Mouse (Mus musculus) heart, embryonic 11.5 days (tissue): ENCODE results near the gene Epn2. TPM values are rescaled to one million over a fixed set of nuclear protein-coding genes. Genes with fewer than 3 reads are reported as not detected.

Experiments used
- ATAC-seq: fragments of 200-750 bp; cut with Nextera tagmentation; replicated peaks from 2 replicates; pipeline ENCODE4 v1.8.0; 2017; ENCODE audit warnings: moderate library complexity; ENCODE audit not compliant: insufficient number of reproducible peaks, low FRiP score, low TSS enrichment
- H3K27ac ChIP-seq: fragments of 300-500 bp; sonication (generic); 2 replicates; pipeline ENCODE4 v1.5.1; 2014; ENCODE audit warnings: mild to moderate bottlenecking, low read depth, low read length
- H3K27me3 ChIP-seq: fragments of 300-500 bp; sonication (generic); 2 replicates; pipeline ENCODE4 v1.6.1; 2014; ENCODE audit warnings: mild to moderate bottlenecking, low read length, mixed read lengths; ENCODE audit not compliant: control insufficient read depth, insufficient read depth
- H3K36me3 ChIP-seq: fragments of 300-500 bp; sonication (generic); 2 replicates; pipeline ENCODE4 v1.6.1; 2014; ENCODE audit warnings: mild to moderate bottlenecking, low read length, moderate library complexity, mixed read lengths; ENCODE audit not compliant: control insufficient read depth, insufficient read depth
- H3K4me1 ChIP-seq: fragments of 300-500 bp; sonication (generic); 2 replicates; pipeline ENCODE4 v1.6.1; 2014; ENCODE audit warnings: low read length; ENCODE audit not compliant: control insufficient read depth, insufficient read depth
- H3K4me2 ChIP-seq: fragments of 300-500 bp; sonication (generic); 2 replicates; pipeline ENCODE4 v1.6.1; 2014; ENCODE audit warnings: mild to moderate bottlenecking, moderate library complexity
- H3K4me3 ChIP-seq: fragments of 300-500 bp; sonication (generic); 2 replicates; pipeline ENCODE4 v1.5.1; 2014; ENCODE audit warnings: low read depth, low read length
- H3K9ac ChIP-seq: fragments of 300-500 bp; sonication (generic); 2 replicates; pipeline ENCODE4 v1.6.1; 2014; ENCODE audit warnings: mild to moderate bottlenecking, low read depth, low read length, moderate library complexity
- H3K9me3 ChIP-seq: fragments of 300-500 bp; sonication (generic); replicated peaks from 2 replicates; pipeline ENCODE4 v1.6.1; 2016; ENCODE audit warnings: low read length; ENCODE audit not compliant: control insufficient read depth
- WGBS: fragments of 180-500 bp; shearing (Covaris S2); extraction: QIAGEN DNeasy Blood & Tissue Kit; methylation state at CpG from one replicate; pipeline ENCODE4 v1.1.7; 2014; ENCODE audit not compliant: insufficient replicate concordance; 5-methylcytosine and 5-hydroxymethylcytosine counted together
- polyA plus RNA-seq: library from polyadenylated mRNA; unstranded; fragments of >200 nt; fragmentation: Nextera tagmentation; extraction: Ambion mirVana; gene quantifications from 2 replicates; pipeline ENCODE4 v1.2.1, GENCODE M21; 2014

The Epn2 gene
- polyA plus RNA-seq = 23.3 and 23.7 TPM in 2 replicates

- under 1% methylated on average over 79 of the region's 93 CpGs for WGBS
- peaks cover 3% of the 10 kb centered on the region; the same call in 1 of the 2 replicates for H3K36me3 ChIP-seq
These were observed at the start of gene Epn2 for GRCm38 (mm10) chr11:61578983-61579877. Epn2 (minus strand) TSS chr11:61579687.

GRCm38 (mm10) chr11:61626509-61626908, 47.0 kb upstream of the Epn2 start:
- no peak overlapping the region for H3K9ac ChIP-seq
- no peak overlapping the region for H3K4me2 ChIP-seq
- no peak overlapping the region for H3K4me3 ChIP-seq
- no peak for ATAC-seq
- no peaks in the 10 kb centered on the region for H3K9me3 ChIP-seq
- 88% methylated on average over 1 of the region's 1 CpGs for WGBS
- H3K36me3 ChIP-seq = no peaks in the 10 kb centered on the region
- H3K27me3 ChIP-seq = no peaks in the 10 kb centered on the region
- no peak overlapping the region for H3K27ac ChIP-seq
- H3K4me1 ChIP-seq = no peaks in the 10 kb centered on the region

More at GRCm38 (mm10) chr11:61578983-61579877, at the start of gene Epn2:
- H3K27ac ChIP-seq = peak within 1 kb of the TSS; percentile 90
- H3K4me2 ChIP-seq = peak within 1 kb of the TSS; percentile 95
- peak within 1 kb of the TSS; percentile 89 for H3K9ac ChIP-seq
- H3K9me3 ChIP-seq = no peaks in the 10 kb centered on the region
- H3K4me1 ChIP-seq = peaks cover 11% of the 10 kb centered on the region; the same call in 1 of the 2 replicates
- peak; percentile 96 for ATAC-seq
- H3K4me3 ChIP-seq = peak within 1 kb of the TSS; percentile 75
- H3K27me3 ChIP-seq = no peaks in the 10 kb centered on the region

GRCm38 (mm10) chr11:61625136-61625535, 45.6 kb upstream of the Epn2 start:
- no peaks in the 10 kb centered on the region for H3K36me3 ChIP-seq
- no peak overlapping the region for H3K4me3 ChIP-seq
- H3K27me3 ChIP-seq = no peaks in the 10 kb centered on the region
- WGBS = 81% methylated on average over 7 of the region's 7 CpGs
- no peak overlapping the region for H3K9ac ChIP-seq
- H3K4me1 ChIP-seq = peaks cover 3% of the 10 kb centered on the region; the same call in 1 of the 2 replicates
- H3K4me2 ChIP-seq = no peak overlapping the region
- ATAC-seq = no peak
- H3K9me3 ChIP-seq = no peaks in the 10 kb centered on the region
- no peak overlapping the region for H3K27ac ChIP-seq

GRCm38 (mm10) chr11:61620762-61621161, 41.3 kb upstream of the Epn2 start:
- peaks cover 14% of the 10 kb centered on the region for H3K4me1 ChIP-seq
- H3K9me3 ChIP-seq = no peaks in the 10 kb centered on the region
- no peak overlapping the region for H3K27ac ChIP-seq
- 55% methylated on average over 8 of the region's 8 CpGs for WGBS
- no peak overlapping the region for H3K9ac ChIP-seq
- no peaks in the 10 kb centered on the region for H3K27me3 ChIP-seq
- H3K4me2 ChIP-seq = peak overlapping the region; percentile 80
- H3K4me3 ChIP-seq = peak overlapping the region; percentile 46
- H3K36me3 ChIP-seq = no peaks in the 10 kb centered on the region
- no peak for ATAC-seq

- 0 out of 2 replicates have a peak, but pooled peaks have one; percentile 17 for ATAC-seq
- Histone ChIP-seq H3K9ac (peak overlapping the region; percentile 70; the same call in 1 of the 2 replicates), H3K27ac (0 out of 2 replicates have a peak overlapping the region, but pooled peaks have one; percentile 15), H3K36me3 (no peaks in the 10 kb centered on the region), H3K9me3 (no peaks in the 10 kb centered on the region), H3K4me1 (peaks cover 19% of the 10 kb centered on the region), H3K4me2 (peak overlapping the region; percentile 80), H3K27me3 (no peaks in the 10 kb centered on the region), H3K4me3 (peak overlapping the region; percentile 46)
- WGBS = 1% methylated on average over 17 of the region's 17 CpGs
These were observed 40.8 kb upstream of the Epn2 start for GRCm38 (mm10) chr11:61620254-61620670.

GRCm38 (mm10) chr11:61619791-61620241, 40.3 kb upstream of the Epn2 start:
- peak overlapping the region; percentile 70; the same call in 1 of the 2 replicates for H3K9ac ChIP-seq
- under 1% methylated on average over 17 of the region's 17 CpGs for WGBS
- 0 out of 2 replicates have a peak, but pooled peaks have one; percentile 8 for ATAC-seq
- H3K4me2 ChIP-seq = peak overlapping the region; percentile 80
- H3K27ac ChIP-seq = 0 out of 2 replicates have a peak overlapping the region, but pooled peaks have one; percentile 15
- H3K36me3 ChIP-seq = no peaks in the 10 kb centered on the region
- H3K27me3 ChIP-seq = no peaks in the 10 kb centered on the region
- peaks cover 20% of the 10 kb centered on the region for H3K4me1 ChIP-seq
- H3K4me3 ChIP-seq = peak overlapping the region; percentile 46
- no peaks in the 10 kb centered on the region for H3K9me3 ChIP-seq

GRCm38 (mm10) chr11:61619356-61619755, 39.9 kb upstream of the Epn2 start:
- WGBS = 16% methylated on average over 6 of the region's 6 CpGs
- H3K9ac ChIP-seq = peak overlapping the region; percentile 70; the same call in 1 of the 2 replicates
- no peaks in the 10 kb centered on the region for H3K27me3 ChIP-seq
- peaks cover 20% of the 10 kb centered on the region for H3K4me1 ChIP-seq
- H3K36me3 ChIP-seq = no peaks in the 10 kb centered on the region
- no peak overlapping the region for H3K27ac ChIP-seq
- H3K4me3 ChIP-seq = peak overlapping the region; percentile 46
- no peak for ATAC-seq
- H3K4me2 ChIP-seq = peak overlapping the region; percentile 80
- no peaks in the 10 kb centered on the region for H3K9me3 ChIP-seq

DNA sequence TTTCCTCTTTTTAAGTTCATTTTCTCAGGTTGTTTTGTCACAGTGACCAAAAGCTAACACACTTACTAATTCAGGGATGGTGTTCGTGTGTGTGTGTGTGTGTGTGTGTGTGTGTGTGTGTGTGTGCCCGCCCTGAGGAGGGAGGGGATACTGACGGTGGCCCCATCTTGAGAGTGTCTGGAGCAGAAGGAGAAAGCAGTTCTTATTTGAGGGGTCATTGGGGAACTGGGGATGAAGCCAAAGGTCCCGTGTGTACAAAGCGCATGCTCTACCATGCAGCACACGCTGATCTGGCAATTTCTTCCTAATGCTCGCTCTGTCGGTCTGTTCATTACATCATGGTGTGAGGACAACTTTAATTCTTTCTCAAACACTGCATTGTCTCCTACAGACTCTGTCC, 39.1 kb upstream of the Epn2 start:
- no peak for ATAC-seq
- Histone ChIP-seq H3K9ac (no peak overlapping the region), H3K36me3 (no peaks in the 10 kb centered on the region), H3K9me3 (no peaks in the 10 kb centered on the region), H3K27ac (no peak overlapping the region), H3K4me3 (no peak overlapping the region), H3K4me2 (no peak overlapping the region), H3K4me1 (peaks cover 20% of the 10 kb centered on the region), H3K27me3 (no peaks in the 10 kb centered on the region)
- WGBS = 89% methylated on average over 8 of the region's 8 CpGs
